Mouse (Mus musculus): ENCODE data around the gene Tefm.
"Not testable (repeated sequence)": the region's sequence is repeated elsewhere in the genome, so short reads cannot be mapped to it uniquely, and the experiment has no call there.

The Tefm gene

DNA sequence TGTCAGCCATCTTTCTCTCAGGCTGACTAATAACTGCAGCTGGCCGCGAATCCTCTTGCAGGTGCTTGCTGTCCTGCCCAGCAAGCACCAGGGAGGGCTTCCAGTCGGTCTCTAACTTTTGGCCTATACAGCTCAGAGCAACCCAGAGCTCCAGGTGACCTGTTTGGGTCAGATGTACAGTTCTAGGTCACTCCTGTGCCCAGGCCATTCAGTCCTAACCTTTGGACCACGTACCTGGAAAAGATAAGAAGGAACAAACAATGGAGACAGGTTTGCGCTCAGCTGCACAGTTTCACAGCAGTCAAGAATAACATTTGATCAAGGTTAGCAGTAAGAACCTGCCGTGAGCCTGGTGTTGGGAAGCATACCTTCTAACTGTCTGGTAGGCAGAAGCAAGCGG lies 17.0 kb upstream of the Tefm start:
- DNase-seq (ENCODE audit: low read depth in 1 of 2, low spot score in 2 of 2), result no peak

DNA sequence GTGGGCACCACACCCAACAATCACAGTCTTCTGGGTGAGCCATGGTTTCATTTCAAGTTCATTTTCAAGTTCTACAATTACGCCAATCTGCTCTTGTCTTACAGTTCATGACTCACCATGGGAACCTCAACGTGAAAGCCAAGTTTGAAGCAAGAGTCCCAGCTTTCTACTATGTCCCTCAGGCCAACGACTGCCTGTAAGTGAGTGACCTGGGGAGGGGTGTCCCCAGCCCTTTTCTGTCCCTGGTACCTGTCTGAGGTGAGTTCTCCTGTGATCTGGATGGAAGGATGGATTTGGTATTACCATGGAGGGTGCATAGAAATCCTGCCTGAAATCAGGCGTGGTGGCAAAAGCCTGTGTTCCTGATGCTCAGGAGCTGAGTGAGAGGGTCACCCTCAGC lies 14.9 kb upstream of the Tefm start:
- DNase-seq (ENCODE audit: low read depth in 1 of 2, low spot score in 2 of 2), result no peak

DNA sequence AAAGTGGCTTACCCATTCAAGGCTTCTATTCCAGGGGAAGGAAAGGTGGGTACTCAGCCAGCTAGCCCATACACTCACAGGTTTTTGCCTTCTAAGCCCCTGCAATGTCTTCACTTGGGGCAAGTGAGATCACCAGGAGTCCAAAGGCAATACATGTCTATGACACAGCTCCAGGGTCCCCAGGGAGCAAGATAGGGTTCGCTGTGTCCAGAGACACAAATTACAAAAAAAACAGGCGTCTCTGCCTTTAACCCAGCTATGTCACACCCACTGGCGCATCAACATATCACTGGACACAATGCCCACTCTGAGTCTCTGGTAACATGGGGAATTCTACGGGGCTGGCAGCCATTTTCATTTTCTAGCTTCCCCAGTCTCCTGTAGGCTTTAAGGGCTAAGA lies 14.0 kb upstream of the Tefm start:
- DNase-seq (ENCODE audit: low read depth in 1 of 2, low spot score in 2 of 2), result no peak

DNA sequence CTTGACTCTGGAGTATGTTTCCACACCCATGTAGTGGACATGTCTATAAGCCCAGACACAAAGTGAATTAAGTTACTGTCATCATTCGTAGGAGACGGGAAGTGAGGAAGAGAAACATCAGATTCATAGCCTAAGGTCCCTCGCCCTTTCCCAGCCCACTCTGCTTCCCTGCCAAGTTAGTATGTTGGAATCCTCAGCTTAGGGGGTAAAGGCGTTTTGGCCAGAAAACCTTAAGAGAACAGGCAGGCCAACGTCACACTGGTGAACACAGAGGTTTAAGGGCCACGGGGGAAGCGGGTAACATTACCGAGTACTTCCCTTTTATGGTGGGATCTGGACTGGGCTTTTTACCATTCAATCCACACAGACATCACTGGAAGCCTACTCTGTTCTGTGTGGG lies 13.6 kb upstream of the Tefm start:
- DNase-seq (ENCODE audit: low read depth in 1 of 2, low spot score in 2 of 2), result peak in 1 of 2 experiments; percentile 27

DNA sequence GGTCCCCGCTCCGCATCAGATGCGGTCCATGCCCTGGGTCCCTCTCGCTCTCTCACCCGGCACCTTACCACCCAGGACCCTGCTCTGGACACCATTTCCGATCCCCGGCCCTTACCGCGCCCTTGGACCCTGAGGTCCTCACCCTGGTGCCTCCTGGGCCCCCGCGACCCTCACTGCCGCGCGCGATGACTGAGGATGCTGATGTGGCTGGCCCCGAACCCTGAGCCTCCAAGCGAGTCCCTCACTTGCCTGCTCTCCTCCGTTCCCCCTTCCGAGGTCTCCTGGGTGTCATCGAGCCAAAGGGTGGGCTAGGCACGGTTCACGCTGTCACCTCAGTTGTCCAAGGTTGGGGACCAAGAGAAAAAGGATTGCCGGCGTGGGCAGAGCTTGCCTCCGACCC lies 12.5 kb upstream of the Tefm start:
- no peak for DNase-seq (ENCODE audit: low read depth in 1 of 2, low spot score in 2 of 2)

DNA sequence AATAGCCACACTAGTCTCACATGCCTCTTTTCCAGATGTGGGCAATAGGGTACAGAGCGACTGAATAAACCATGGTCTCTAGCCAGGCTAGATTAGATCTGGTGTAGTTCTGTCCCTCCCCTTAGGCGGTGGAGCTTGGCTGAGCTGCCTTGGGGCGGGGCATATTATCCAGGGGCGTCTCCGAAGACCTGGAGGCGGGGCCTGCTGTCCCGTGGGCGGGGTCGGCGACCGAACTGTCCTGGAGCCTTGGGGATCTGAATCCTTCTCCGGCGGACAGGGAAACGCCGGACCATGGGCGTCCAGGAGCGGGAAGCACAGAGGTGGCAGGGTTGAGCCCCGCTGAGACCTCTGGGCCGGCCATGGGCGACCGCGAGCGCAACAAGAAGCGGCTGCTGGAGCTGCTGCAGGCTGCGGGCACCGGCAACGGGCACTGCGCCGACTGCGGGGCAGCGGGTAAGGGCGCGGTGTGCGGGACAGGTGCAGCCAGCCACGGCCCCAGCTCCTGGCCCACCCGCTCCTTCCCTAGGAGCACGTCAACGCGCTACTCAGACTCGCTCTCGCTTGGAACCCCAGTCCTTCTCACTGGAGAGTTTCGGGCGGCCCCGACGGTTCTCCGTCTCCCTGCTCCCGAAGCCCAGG lies 12.0 kb upstream of the Tefm start, which contains the start of gene Adap2:
Gene Adap2 (plus strand): TSS at position 249 of the 639 bp plus-strand sequence.
- DNase-seq (ENCODE audit: low read depth in 1 of 2, low spot score in 2 of 2), result peak; percentile 77 to 90

DNA sequence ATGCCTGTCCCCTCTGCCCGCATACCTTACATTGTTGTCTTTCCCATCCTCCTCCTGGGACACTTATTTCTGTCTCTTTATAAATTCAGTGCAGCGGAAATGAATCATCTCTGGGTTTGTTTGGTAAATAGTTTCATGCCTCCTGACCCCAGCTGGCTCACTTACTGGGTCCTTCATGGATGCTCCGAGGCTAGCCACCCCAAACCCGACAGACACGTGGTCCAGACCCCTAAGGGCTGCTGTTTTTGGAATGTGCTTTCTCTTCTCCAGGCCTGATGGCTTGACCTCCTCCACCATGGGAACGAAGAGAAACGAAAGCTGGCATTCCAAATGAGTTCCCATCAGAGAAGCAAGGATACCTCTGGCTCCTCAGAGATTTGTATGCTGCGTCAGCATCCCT lies 10.4 kb upstream of the Tefm start:
- DNase-seq (ENCODE audit: low read depth in 1 of 2, low spot score in 2 of 2), result no peak

DNA sequence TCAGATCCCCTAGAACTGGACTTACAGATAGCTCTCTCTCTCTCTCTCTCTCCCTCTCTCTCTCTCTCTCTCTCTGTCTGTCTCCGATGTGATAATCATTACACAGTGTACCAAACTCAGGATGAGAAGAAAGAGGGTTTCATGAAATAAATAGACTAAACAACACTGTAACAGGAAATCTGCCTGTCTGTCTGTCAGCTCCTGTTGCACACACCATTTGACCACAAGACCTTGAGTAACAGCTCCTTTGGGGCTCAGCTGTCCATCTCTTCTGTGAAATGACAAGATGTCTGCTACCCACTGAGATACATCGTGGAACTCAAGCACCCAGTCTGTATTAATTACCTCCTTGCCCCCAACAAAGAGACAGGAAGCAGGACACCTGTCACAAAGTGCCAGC lies 9.6 kb upstream of the Tefm start:
- no peak for DNase-seq (ENCODE audit: low read depth in 1 of 2, low spot score in 2 of 2)

DNA sequence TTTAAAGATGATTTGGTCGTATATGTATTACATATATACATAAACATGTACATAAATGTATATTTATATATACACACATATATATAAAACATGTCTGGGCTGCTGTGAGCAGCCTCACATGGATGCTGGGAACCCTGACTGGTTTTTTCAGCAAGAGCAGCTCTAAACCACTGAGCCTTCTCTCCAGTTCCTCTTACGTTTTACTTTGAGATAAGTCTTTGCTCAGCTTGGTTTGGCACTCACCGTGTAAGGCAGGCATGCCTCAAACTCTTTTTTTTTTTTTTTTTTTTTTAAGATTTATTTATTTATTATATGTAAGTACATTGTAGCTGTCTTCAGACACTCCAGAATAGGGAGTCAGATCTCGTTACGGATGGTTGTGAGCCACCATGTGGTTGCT lies 8.6 kb upstream of the Tefm start:
- no peak for DNase-seq (ENCODE audit: low read depth in 1 of 2, low spot score in 2 of 2)

DNA sequence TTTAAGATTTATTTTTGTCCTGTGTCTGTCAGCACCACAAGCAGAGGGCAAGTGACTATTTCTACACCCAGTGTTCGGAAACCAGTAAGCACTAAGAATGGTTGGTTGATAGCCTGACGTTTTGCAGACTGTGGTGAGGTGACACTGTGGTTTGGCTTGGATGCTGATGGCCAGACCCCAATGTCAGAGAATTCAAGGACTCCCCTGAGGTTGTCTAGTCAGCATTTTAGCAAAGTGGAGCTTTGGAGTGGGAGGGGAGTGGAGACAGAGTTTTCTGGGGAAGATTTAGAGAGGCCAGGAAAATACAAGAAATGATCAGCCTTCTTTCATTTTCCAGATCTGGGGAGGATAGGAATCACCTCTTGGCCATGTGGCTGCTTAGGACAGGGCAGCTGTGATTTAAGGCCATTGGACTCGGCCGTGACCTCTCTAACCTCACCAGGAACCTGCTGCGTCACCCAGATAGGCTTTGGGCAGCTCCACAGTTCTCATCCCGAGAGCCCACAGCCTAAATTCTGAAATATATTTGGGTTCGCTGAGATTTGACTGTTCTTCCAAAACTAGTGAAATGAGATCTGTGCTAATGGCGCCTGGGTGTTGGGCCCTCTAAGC lies 7.5 kb upstream of the Tefm start:
- no peak for DNase-seq (ENCODE audit: low read depth in 1 of 2, low spot score in 2 of 2)

DNA sequence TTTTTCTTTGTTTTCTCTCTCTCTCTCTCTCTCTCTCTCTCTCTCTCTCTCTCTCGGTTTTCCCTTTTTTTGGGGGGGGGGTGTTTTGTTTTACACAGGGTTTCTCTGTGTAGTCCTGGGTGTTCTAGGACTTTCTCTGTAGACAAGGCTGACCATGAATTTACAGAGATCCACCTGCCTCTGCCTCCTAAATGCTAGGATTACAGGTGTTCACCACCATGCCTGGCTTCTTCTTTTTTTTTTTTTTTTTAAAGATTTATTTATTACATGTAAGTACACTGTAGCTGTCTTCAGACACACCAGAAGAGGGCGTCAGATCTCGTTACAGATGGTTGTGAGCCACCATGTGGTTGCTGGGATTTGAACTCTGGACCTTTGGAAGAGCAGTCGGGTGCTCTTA lies 7.0 kb upstream of the Tefm start:
- not testable (repeated sequence) for DNase-seq (ENCODE audit: low read depth in 1 of 2, low spot score in 2 of 2)

DNA sequence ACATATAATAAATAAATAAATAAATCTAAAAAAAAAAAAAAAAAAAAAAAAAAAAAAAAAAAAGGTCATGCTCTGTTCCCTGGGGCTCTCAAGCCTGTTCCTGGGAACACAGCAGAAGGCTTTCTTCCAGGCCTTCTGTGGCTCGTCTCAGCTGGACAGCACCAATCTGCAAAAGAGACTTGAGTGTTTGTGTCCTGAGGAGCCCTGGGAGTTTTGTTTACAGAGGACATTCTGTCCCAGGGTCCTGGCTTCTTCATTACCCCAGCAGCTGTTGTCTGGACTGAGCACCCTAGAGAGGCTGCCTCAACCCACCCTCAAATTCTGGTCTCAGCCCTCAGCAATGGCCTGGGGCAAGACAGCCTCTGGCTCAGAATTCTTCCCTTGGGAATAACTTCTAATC lies 6.3 kb upstream of the Tefm start:
- DNase-seq (ENCODE audit: low read depth in 1 of 2, low spot score in 2 of 2), result no peak

DNA sequence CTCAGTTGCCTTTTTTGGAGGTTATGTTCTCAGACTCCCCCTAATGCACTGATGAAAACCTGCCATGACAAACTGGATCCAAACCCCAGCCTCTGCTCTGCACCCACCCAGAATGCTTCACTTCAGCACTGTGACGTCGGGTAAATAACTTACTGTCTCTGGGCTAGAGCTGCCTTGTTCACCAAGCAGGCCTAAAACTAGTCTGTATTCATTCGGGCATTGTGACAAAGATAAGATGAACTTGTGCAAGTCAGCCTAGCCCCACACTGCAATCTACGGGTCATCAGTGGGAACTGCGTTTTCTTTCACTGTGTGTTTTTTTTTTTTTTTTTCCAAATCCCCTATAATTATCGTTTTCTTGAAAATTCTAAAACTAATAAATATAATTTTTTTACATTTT lies 5.8 kb upstream of the Tefm start:
- DNase-seq (ENCODE audit: low read depth in 1 of 2, low spot score in 2 of 2), result no peak

DNA sequence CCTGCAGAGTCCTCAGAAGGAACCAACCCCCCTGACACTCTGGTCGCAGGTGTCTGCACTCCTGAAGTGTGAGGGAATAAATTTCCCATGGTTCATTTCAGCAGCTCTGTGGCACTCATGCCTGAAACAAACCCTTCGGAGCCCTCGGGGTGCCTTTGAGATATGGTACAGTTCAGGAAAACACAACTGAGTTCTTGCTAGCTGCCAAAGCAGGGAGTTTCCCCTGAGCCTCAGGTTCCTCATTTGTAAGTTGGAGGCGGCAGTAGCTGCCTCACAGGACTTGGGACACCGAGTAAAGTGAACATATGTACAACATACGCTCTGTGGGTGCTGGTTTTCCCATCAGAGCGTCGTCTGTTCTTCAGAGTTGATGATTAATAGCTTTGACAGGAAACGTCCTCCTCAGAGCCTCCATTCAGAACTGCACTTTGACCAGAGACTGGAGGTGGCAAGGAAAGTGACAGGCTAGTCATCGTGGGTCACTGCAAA lies 3.9 kb upstream of the Tefm start:
- DNase-seq (ENCODE audit: low read depth in 1 of 2, low spot score in 2 of 2), result peak in 1 of 2 experiments; percentile 66

DNA sequence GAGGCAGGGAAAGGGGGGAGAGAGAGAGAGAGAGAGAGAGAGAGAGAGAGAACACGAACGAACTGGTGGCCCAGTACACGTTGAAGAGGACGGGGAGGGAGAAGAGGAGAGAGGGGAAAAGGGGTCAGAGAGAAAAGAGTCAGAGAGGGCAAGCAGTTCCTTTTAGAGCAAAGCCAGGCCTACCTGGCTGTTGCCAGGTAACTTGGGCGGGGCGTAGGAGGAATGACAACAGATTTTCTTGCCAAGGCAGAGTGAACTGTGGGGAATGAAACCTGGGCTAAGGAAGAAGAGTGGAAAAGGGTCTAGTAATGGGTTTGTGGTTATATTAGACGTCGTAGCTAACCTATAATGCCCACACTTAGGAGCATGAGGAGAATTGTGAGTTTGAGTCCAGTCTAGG lies 897 bp upstream of the Tefm start:
- DNase-seq (ENCODE audit: low read depth in 1 of 2, low spot score in 2 of 2), result no peak

DNA sequence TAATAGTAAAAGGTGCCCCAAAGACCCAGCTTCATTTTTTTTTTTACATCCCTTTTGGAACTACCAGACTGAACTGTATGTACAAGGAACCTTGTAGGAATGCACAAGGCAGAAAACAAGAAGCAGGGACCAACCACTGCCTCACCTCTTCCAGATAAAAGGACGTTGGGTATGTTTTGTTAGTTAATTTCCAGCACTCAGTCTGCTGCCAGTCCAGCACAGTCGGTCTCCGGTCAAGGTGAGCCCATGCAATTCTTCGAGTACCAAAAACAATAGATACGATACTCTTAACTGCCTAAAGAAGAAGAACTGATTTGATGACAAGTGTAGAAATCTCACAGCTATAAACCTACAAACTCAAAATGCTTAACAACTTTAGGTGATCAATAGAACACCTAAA lies 4.2 kb downstream of the Tefm start:
- DNase-seq (ENCODE audit: low read depth in 1 of 2, low spot score in 2 of 2), result no peak

DNA sequence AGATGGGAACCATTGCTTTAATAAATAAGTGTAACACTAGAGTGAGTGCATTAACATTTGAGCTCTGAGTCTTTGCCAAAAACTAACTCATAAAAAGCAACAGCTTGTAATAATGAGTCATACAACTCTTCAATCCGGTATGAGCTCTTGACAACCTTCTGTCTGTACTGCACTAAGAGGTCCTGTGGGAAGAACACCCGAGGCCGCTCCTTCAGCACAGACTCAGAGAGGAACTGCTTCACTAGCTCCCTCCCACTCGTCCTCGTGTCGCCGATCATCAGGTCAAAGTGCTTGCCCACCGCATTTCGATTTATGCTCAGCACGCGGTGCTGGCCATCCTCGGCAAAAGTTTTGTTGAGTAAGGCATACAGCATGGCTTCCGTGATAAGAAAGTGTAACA lies 5.2 kb downstream of the Tefm start:
- DNase-seq (ENCODE audit: low read depth in 1 of 2, low spot score in 2 of 2), result no peak

DNA sequence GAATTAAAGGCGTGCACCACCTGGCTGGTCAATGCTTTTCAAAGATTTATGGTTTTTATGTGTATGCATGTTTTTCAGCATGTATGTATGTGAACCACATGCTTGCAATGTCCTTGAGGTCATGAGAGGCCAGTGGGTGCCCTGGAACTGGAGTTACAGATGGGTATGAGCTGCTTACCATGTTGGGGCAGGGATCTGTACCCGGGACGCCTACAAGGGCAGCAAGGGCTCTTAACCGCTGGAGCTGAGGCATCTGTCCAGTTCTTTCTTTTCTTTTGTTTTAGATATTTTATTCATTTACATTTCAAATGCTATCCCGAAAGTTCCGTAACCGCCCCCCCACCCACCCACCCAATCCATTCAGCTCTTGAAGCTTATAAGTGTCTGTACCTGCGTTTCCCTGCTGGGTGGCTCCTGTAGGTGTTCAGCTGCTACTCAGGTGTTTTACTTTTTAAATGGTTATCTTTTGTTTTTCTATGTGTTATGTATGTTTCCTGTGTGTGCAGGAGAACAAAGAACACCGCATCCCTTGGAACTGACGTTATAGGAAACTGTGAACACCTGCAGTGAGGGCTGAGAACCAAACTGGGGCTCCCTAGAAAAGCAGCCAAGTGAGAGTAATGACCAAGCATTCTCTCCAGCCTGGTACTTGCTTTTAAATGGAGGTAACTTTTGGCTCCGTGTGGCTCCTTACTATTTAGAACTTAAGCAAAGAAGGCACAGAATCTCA lies 5.9 kb downstream of the Tefm start:
- no peak for DNase-seq (ENCODE audit: low read depth in 1 of 2, low spot score in 2 of 2)

DNA sequence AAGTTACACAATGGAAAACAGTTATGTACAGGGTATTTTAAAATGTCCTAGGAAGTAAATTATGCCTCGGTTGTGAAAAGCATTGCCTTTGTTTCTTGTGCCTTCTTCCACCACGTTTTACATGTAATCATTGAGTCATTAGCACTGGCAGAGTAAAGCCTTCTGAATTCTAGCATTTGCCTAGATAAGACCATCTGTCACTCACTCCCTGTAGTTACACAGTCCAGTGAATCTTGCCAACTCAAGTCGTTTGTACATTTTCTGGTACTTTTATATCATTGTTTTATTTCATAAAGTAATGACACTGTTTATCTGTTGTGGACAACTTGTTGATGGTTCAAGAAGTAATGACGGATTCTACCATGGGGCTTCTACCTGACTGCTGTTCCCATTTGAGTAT lies 7.2 kb downstream of the Tefm start:
- DNase-seq (ENCODE audit: low read depth in 1 of 2, low spot score in 2 of 2), result no peak

DNA sequence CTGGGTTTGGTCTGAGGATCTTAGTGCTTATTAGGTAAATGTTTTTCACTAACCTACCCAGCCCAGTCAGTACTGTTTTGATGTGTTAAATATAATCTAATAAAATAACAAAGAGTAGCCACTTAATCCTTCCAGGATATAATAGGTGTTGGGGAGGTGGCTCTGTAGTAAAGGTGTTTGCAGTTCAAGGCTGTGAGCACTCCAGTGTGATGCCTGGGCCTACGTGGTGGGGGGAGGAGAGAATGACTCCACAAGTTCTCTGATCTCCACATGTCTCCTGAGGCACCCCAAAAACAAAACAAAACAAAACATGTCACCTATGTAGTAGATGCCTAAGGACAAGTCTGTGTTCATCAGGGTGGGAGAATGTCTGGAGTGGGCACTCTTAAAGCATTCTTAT lies 9.9 kb downstream of the Tefm start:
- no peak for DNase-seq (ENCODE audit: low read depth in 1 of 2, low spot score in 2 of 2)

DNA sequence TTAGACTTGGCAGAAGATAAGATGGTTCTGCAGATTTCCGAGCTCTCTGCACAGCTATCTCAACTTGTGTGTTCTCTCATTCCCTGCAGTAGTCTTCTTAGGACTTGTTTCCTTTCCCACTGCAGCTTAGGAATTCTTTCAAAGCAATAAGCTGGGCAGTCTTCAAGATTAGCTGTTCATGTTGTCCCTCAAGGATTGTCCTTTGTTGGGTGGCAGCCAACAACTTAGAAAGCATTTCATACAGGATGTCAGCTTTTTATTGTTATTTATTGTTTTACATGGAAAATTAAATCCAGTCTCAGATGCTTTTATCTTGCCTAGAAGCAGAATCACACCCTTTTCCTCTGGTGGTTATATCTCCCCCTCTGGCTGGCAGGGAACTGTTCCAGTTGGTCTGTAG lies 25.6 kb downstream of the Tefm start:
- no peak for DNase-seq (ENCODE audit: low read depth in 1 of 2, low spot score in 2 of 2)

DNA sequence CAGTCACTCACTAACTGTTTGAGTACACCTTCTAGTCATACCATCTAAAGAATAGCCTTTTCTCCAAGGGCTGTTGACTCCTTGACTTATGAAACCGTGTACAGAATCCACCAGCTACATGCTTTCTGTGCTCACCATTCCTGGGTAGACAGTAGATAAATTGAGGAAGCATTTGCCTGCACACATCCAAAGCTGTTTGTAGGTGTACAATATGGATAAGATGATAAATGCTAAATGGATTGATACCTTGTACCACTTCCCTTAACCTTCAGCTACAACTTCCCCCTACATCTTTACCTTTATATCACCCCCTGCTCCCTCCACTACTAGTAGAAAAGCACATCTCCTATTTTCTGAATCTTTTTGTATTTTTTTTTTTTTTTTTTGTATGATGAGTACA lies 37.6 kb downstream of the Tefm start:
- no peak for DNase-seq (ENCODE audit: low read depth in 1 of 2, low spot score in 2 of 2)

DNA sequence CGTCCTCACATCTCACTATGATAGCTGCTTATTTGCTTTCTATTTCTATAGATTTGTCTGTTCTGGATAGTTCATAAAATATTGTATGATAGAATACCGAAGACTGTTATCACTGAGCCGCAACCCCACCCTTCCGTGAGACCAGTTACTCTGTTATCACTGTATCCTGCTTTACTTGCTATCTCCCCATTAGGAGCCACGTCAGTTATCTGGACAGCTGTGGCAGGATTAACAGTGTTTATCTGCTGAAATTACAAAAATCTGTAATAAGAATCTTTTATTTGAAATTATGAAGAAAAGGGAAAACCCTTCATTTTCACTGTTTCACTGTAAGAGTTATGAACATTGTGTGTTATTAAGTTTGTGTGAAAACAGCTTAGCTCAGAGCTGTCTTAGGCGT lies 40.7 kb downstream of the Tefm start:
- no peak for DNase-seq (ENCODE audit: low read depth in 1 of 2, low spot score in 2 of 2)
